Mouse (Mus musculus) fibroblast of lung, adult 2 months (primary cell): ENCODE results near the gene Ear1.
"Not testable (repeated sequence)": the region's sequence is repeated elsewhere in the genome, so short reads cannot be mapped to it uniquely, and the experiment has no call there.

ENCODE experiments used
- DNase-seq: peaks from one replicate; pipeline ENCODE4 v3.0.0-alpha.2; 2011; ENCODE audit warnings: low read depth

Ear1 gene

DNA sequence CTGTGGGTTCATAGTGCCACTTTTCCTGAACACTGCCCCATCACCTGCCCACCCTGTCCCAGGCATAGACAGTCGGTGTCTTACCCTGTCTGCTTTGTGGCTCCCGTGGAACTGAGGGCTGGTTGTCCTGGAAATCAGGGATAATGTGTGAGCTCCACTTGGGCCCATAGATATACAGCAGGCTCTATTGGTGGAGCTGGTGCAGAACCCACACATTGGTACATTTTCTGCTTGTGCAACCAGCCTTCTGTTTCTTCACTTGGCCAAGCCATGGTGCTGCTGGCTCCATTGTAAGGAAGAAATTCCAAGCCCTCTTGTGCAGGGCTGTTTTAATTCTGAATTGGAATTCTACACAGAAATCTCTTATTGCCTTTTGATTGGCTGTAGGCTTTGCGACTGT, at the start of gene Ear1:
Gene Ear1, minus strand, starts transcription at position 101 of the 400 bp plus-strand sequence.
- DNase-seq = not testable (repeated sequence)

DNA sequence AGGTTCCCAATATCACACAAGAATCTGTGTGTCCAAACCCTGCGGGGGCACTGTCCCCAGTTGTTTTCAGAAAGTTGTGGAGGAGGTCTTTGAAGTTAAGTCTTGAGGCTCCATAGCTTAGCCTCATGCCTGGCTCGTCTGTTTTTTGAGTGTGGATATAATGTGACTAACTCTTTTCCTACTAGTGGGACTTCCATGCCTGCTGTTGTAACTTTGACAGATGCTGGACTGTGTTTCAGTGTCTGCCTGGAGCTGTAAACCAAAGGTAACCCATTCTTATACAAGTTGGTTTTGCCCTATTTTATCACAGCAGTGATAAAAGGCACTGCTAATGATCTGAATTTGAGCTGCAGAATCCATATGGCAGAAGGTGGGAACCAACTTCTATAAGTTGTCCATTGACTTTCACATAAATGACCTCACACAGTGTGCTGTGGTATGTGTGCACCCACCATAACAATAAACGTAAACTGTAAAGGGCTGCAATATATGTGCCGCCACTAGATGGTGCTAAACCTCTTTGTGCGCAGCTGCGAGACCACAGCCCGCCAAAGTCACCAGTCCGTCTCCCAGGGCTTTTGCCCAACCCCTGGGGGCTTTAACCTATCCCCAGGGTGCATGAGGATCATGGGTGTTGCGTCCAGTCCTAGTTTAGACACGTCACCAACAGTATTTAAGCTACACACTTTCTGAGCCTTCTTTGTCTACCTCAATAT, 49.5 kb upstream of the Ear1 start, which contains the start of gene Gm8113:
Gene Gm8113, plus strand, starts transcription at position 703 of the 716 bp plus-strand sequence.
- peak; percentile 47 for DNase-seq

DNA sequence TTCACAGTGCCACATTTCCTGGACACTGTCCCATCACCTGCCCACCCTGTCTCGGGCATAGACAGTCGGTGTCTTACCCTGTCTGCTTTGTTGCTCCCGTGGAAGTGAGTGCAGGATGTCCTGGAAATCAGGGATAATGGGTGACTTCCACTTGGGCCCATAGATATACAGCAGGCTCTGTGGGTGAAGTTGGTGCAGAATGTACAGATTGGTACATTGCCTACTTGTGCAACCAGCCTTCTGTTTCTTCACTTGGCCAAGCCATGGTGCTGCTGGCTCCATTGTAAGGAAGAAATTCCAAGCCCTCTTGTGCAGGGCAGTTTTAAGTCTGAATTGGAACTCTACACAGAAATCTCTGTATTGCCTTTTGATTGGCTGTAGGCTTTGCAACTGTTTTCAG, 48.1 kb upstream of the Ear1 start, which contains the start of gene Ear10:
Gene Ear10, minus strand, starts transcription at position 101 of the 400 bp plus-strand sequence.
- DNase-seq = not testable (repeated sequence)

DNA sequence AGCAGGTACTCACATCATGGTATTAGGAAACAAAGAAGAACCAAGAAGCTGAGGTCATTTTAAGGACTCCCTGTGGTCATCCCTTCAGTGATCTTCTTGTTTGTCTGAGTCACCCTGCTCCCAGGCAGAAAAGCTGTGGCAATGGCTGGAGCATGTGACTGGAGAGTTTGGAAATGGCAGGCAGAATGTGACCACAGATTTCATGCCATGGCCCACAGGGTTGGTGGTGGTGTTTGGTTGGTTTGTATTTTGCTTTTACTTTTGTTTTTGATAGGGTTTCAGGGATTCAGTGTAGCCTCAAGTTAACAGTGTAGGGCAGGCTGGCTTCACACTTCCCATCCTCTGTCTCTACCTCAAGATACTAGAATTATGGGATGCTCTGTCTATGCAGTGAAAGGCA, 42.9 kb upstream of the Ear1 start:
- DNase-seq = peak; percentile 44

DNA sequence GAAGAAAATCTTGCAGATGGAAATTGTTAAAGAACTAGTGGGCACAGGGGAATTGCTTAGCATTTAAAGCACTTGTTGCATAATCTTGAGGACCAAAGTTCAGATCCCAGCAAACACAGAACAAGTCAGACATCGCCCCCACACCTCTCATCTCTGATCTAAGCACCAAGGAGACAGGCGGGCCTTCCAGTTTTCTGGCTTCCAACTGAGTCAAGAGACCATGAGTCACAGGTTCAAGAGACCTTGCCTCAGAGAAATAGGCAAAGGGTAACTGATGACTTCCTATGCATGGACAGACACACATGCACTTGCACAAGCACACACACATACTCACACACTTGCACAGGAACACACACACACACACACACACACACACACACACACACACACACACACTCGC, 23.3 kb upstream of the Ear1 start:
- not testable (repeated sequence) for DNase-seq

DNA sequence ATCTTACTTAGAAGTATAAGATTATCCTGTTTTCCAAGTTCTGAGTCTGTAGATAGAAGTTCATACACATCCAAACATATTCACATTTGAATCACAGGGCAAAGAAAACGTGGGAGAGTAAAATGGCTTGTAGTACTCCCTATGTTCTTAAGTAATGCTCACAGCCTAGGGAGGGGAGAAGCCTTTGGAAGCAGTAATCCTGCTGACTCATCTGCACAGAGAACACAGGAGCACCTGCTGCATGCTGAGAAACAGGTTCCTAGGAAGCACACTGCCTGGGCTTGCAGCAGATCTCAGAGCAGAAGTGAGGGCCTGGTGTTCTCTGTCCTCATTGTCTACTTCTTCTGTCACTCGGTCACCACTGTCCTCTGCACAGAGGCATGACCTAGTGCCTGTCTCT, 20.0 kb upstream of the Ear1 start:
- DNase-seq = not testable (repeated sequence)

DNA sequence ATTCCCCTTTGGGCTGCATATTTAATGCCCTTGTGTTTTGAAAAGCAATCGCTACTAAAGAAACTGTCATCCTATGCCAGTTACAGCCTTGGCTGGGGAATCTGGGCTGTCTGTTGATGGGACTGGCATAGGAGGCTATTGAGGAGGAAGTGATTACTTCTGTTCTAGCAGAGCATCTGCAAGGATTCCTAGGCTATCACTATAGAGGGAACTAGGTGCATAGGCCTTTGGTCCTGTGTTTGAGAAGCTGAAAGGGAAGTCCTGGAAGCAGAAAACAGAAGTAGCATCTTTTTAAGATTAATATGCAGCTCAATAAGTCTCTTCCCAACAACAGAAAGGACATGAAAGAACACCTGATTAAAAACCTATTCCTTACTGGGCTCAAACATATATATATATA, 16.0 kb upstream of the Ear1 start:
- DNase-seq = not testable (repeated sequence)

DNA sequence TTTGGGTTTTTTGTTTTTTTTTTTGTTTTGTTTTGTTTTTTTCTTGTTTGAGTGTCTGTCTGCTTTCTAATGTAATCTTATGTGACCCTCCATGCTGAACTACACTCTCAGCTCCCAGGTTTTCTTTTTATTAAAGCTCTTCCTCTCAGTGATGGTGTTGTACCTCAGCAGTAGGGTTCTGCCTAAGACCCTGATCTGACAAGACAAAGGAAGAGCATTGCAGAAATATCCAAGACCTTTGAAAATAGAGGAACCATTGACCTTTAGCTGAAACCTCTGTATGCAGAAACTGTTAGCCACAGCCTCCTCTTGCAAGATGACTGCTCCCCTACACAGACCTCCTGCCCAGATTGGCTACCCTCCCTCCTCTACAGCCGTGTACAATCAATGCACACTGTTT, 10.9 kb upstream of the Ear1 start:
- not testable (repeated sequence) for DNase-seq

DNA sequence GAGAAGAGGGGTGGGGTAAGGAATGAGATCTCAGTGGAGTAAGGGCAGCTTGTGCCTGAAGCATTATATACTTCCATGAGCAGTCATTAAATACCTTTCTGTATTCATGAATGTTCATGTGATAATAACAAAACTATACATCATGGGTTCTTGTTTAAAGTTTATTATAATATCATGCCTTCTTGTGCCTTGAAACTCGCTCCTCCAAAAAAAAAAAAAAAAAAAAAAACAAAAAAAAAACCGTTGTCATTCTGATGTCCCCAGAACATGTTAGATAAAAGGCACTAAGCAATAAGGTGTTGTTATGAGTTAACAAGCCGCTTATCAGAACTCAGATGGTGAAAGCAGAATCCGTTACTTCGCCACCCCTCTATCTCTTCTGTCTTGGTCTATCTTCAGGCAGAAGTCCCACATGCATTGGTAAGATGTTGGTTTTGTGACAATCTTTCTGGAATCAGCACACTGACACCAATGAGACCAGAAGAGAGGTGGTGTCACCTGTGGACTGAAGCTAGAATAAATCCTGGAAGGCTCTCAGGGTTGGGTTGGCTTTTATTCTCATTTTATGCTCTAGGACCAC, 4.7 kb upstream of the Ear1 start:
- DNase-seq = not testable (repeated sequence)

DNA sequence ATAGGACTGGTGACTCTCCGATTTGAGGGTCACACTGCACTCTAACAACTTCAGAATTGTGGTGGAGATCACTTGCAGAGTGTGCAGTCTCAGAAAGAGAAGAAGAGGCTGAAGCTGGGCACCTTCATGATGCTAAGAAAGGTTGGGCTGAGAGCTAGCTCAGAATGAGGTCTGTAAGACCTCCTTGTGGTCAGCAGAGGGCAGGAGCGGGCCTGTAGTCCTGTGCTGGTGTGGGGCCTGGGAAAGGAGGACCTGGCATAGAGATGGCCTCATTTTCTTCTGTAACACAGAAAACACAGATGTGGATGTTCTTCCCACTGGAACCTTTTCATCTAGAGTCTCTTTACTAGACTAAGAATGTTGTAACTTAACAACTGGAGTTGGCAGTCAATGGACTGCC, 2.5 kb upstream of the Ear1 start:
- not testable (repeated sequence) for DNase-seq

DNA sequence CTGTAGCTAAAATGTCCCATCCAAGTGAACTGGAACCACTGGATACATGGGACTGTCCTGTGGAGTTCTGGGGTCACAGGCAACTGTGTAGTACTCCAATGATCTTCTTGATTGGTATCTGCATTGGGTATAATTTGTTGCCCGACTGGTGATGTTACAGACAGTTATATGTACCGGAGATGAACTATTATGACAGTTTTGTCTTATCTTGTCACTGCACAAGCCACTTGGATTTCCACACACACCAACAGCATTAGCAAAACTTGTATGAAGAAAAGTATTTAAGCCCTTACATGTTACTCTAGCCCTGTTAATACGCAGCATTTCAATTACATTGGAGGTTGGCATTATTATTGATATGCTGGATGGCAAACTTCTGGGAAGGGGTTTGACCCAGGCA, 455 bp downstream of the Ear1 start:
- not testable (repeated sequence) for DNase-seq

DNA sequence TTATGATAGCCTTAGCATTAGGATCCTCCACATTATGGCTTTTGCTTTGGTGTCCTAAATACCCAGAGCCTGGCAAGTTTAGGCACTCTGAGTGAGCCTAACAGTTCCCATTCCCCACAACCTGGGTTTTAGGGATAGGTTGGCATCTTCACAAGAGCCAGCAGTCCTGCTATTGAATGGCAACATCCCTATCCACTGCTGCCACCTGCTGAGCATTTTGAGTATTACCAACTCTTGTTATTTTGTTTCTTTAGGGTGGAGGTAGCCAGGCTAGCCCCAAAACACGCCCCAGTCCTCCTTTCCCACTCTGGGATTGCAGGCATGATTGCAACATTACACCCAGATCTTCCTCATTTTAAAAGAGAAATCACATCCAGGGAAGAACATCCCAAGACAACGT, 14.8 kb downstream of the Ear1 start:
- not testable (repeated sequence) for DNase-seq

DNA sequence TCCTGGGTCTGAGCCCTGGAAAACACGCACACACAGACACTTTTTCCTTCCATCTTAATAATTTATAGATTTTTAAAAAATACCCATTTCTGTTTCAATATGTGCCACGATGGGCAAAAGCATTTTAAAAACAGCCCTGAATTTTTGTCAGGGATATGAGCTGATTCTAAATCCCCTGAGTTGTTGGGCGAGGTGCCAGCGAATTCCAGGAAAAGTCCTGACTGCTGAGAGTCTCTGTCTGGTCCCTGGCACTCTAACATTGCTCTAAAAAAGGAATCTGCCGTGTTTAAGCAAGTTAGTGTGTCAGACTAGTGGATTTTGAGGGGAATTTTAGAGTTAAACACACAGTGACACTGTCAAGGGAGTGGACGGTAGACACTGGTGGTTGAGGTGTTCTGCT, 15.9 kb downstream of the Ear1 start:
- DNase-seq = not testable (repeated sequence)

DNA sequence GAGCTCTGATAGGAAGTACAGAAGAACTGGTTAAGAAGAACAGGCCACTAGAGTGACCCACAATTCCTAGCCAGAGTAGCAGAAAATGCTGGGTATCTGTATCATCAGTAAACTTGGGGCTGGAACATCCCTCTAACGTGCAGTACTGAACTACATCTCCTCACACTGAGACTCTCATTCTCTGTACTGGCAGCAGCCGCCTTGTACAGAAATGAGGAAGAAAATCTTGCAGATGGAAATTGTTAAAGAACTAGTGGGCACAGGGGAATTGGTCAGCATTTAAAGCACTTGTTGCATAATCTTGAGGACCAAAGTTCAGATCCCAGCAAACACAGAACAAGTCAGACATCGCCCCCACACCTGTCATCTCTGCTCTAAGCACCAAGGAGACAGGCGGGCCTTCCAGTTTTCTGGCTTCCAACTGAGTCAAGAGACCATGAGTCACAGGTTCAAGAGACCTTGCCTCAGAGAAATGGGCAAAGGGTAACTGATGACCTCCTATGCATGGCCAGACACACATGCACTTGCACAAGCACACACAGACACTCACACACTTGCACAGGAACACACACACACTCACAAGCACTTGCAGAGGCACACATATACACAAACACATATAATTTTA, 31.3 kb downstream of the Ear1 start:
- peak; percentile 10 for DNase-seq

DNA sequence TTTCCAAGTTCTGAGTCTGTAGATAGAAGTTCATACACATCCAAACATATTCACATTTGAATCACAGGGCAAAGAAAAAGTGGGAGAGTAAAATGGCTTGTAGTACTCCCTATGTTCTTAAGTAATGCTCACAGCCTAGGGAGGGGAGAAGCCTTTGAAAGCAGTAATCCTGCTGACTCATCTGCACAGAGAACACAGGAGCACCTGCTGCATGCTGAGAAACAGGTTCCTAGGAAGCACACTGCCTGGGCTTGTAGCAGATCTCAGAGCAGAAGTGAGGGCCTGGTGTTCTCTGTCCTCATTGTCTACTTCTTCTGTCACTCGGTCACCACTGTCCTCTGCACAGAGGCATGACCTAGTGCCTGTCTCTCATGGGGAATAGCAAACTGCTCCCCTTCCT, 34.3 kb downstream of the Ear1 start:
- DNase-seq = not testable (repeated sequence)

DNA sequence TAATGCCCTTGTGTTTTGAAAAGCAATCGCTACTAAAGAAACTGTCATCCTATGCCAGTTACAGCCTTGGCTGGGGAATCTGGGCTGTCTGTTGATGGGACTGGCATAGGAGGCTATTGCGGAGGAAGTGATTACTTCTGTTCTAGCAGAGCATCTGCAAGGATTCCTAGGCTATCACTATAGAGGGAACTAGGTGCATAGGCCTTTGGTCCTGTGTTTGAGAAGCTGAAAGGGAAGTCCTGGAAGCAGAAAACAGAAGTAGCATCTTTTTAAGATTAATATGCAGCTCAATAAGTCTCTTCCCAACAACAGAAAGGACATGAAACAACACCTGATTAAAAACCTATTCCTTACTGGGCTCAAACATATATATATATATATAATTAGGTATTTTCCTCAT, 40.0 kb downstream of the Ear1 start:
- not testable (repeated sequence) for DNase-seq

DNA sequence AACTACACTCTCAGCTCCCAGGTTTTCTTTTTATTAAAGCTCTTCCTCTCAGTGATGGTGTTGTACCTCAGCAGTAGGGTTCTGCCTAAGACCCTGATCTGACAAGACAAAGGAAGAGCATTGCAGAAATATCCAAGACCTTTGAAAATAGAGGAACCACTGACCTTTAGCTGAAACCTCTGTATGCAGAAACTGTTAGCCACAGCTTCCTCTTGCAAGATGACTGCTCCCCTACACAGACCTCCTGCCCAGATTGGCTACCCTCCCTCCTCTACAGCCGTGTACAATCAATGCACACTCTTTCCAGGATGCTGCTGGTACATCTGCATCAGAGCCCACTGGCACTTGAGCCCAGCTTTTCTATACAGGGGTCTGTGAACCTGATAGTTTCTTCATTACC, 44.9 kb downstream of the Ear1 start:
- not testable (repeated sequence) for DNase-seq

DNA sequence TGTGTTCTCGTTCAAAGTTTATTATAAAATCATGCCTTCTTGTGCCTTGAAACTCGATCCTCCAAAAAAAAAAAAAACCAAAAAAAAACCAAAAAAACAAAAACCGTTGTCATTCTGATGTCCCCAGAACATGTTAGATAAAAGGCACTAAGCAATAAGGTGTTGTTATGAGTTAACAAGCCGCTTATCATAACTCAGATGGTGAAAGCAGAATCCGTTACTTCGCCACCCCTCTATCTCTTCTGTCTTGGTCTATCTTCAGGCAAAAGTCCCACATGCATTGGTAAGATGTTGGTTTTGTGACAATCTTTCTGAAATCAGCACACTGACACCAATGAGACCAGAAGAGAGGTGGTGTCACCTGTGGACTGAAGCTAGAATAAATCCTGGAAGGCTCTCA, 51.1 kb downstream of the Ear1 start:
- not testable (repeated sequence) for DNase-seq

DNA sequence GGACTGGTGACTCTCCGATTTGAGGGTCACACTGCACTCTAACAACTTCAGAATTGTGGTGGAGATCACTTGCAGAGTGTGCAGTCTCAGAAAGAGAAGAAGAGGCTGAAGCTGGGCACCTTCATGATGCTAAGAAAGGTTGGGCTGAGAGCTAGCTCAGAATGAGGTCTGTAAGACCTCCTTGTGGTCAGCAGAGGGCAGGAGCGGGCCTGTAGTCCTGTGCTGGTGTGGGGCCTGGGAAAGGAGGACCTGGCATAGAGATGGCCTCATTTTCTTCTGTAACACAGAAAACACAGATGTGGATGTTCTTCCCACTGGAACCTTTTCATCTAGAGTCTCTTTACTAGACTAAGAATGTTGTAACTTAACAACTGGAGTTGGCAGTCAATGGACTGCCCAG, 53.4 kb downstream of the Ear1 start:
- not testable (repeated sequence) for DNase-seq

DNA sequence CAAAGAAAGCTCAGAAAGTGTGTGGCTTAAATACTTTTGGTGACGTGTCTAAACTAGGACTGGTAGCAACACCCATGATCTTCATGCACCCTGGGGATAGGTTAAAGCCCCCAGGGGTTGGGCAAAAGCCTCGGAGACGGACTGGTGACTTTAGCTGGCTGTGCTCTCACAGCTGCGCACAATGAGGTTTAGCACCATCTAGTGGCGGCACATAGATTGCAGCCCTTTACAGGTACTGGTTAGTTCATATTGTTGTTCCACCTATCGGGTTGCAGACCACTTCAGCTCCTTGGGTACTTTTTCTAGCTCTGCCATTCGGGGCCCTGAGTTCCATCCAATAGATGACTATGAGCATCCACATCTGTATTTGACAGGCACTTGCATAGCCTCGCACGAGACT, 62.9 kb downstream of the Ear1 start:
- DNase-seq = peak; percentile 17

DNA sequence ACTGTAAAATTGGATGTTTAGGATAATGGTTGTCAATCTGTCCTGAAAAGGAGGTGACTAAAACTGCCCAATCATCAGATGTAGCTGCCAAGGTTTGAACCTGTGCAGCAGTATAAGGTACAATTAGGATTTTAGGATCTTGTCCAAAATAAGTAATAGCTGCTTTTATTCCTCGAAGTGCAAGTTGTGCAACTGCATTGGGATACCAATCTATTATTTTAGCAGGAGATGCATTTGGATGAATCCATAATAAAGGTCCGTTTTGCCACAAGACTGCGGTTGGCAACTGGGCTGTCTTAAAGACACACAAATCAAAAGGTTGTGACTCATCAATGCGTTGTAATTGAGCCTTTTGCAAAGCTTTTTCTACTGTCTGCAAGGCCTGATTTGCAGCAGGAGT, 67.2 kb downstream of the Ear1 start:
- DNase-seq = not testable (repeated sequence)

DNA sequence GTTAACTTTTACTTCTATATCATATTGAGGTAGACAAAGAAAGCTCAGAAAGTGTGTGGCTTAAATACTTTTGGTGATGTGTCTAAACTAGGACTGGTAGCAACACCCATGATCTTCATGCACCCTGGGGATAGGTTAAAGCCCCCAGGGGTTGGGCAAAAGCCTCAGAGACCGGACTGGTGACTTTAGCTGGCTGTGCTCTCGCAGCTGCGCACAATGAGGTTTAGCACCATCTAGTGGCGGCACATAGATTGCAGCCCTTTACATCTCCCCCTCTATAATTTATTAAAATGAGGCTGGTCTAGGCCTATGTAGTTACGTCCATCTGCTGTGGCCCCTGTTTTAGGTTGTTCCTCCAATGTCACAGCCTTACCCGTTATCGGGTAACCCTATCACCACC, 70.9 kb downstream of the Ear1 start:
- DNase-seq = not testable (repeated sequence)

DNA sequence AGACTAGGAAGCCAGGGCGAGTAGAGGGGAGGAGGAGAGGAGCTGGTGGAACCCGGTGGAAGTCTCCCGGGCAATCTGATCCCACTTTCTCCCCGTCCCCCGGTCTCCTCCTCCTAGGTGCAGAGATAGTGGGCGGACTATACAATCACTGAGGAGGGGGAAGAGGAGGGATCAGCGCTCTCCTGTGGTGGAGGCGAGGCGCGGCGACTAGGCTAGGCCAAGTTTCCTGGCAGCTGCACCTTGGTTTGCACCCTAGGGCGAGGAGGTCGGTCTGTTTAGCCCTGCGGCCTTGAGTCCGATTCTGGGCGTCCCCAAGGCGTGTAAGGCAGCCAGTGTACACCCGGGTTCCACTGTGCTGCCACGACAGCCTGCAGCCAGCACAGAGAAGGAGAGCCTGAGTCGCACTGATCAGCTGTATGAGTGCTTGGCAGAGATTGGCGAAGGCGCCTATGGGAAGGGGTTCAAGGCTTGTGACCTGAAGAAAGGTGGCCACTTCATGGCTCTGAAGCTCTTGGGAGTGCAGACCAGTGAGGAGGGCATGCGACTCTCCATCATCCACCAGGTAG, 78.3 kb downstream of the Ear1 start:
- not testable (repeated sequence) for DNase-seq
